In genomic region chr12:69360655-69360996, GRCm38 (mm10) we compare ENCODE assay signal across 8 mouse cellular contexts. TPM values are rescaled to one million over a fixed set of nuclear protein-coding genes. Genes with fewer than 3 reads are reported as not detected.
DNase-seq lines count a peak whose midpoint lies in the region; ATAC-seq and TF ChIP-seq lines count a peak whose summit lies in the region.

No protein-coding gene starts in this region.

- ATAC-seq in limb, embryonic 11.5 days (ENCODE audit: insufficient number of reproducible peaks, low FRiP score, low TSS enrichment, low read depth), result no peak
- ATAC-seq in neural tube, embryonic 13.5 days (ENCODE audit: low read depth), result 0 out of 2 replicates have a peak, but pooled peaks have one; percentile 8

- H3K4me1 ChIP-seq in kidney, adult 2 months (ENCODE audit: control insufficient read depth, insufficient read depth, low read length), result peaks cover 4% of the 10 kb centered on the region; the same call in 1 of the 2 replicates
- H3K4me1 ChIP-seq in limb, embryonic 11.5 days (ENCODE audit: control insufficient read depth, insufficient read depth, low read length), result no peaks in the 10 kb centered on the region; the same call in 1 of the 2 replicates
- H3K4me1 ChIP-seq in neural tube, embryonic 13.5 days (replicated peaks), result peaks cover 33% of the 10 kb centered on the region

- H3K4me3 ChIP-seq in kidney, adult 2 months (ENCODE audit: insufficient read depth, low read depth, low read length), result no peak overlapping the region
- no peak overlapping the region for H3K4me3 ChIP-seq in limb, embryonic 11.5 days (ENCODE audit: low read depth, low read length)
- no peak overlapping the region for H3K4me3 ChIP-seq in neural tube, embryonic 13.5 days

- H3K27ac ChIP-seq in kidney, adult 2 months (ENCODE audit: insufficient read depth, low read depth, low read length), result no peak overlapping the region
- no peak overlapping the region for H3K27ac ChIP-seq in limb, embryonic 11.5 days (replicated peaks; ENCODE audit: low read depth, low read length)
- no peak overlapping the region for H3K27ac ChIP-seq in neural tube, embryonic 13.5 days (replicated peaks)

- H3K9me3 ChIP-seq in limb, embryonic 11.5 days (ENCODE audit: control insufficient read depth, low read length), result no peaks in the 10 kb centered on the region
- H3K9me3 ChIP-seq in neural tube, embryonic 13.5 days, result no peaks in the 10 kb centered on the region

- TF ChIP-seq POLR2A in kidney, adult 2 months (IDR thresholded peaks at IDR 0.05; ENCODE audit: low read depth, low read length), result no peak

- DNase-seq in kidney, adult 2 months, result peak; percentile 89
- no peak for DNase-seq in kidney, postnatal 10 days
- DNase-seq in MEL-GATA-1-ER (ENCODE audit: extremely low read depth, low read depth), result peak; percentile 82
- DNase-seq in cerebellum, adult 9-11 months, result peak; percentile 77
- DNase-seq in heart, postnatal 14 days, result peak; percentile 28 to 46
- DNase-seq in limb, embryonic 11.5 days (ENCODE audit: low spot score), result peak; percentile 53
- no peak for DNase-seq in urinary bladder, adult 2 months (ENCODE audit: low spot score)

- 8% methylated on average over 5 of the region's 5 CpGs for WGBS in kidney, adult 2 months
- WGBS in limb, embryonic 11.5 days, result 15% methylated on average over 5 of the region's 5 CpGs
- WGBS in neural tube, embryonic 13.5 days, result 16% methylated on average over 5 of the region's 5 CpGs

- intact Hi-C loops in heart, postnatal 14 days (cut with DNase I), result no loop called here

- H3K36me3 ChIP-seq in kidney, adult 2 months (ENCODE audit: control insufficient read depth, insufficient read depth, low read length), result no peaks in the 10 kb centered on the region
- H3K36me3 ChIP-seq in limb, embryonic 11.5 days (ENCODE audit: control insufficient read depth, insufficient read depth, low read length), result no peaks in the 10 kb centered on the region
- H3K36me3 ChIP-seq in neural tube, embryonic 13.5 days, result no peaks in the 10 kb centered on the region

- peak; percentile 32; the same call in 1 of the 2 replicates for TF ChIP-seq CTCF in kidney, adult 2 months (conservative IDR thresholded peaks at IDR 0.05; ENCODE audit: insufficient read depth, insufficient read length, low read depth, low read length)

- H3K27me3 ChIP-seq in kidney, adult 2 months (replicated peaks; ENCODE audit: control insufficient read depth, insufficient read depth, low read length), result no peaks in the 10 kb centered on the region
- H3K27me3 ChIP-seq in limb, embryonic 11.5 days (ENCODE audit: control insufficient read depth, insufficient read depth, low read length), result no peaks in the 10 kb centered on the region
- H3K27me3 ChIP-seq in neural tube, embryonic 13.5 days, result no peaks in the 10 kb centered on the region

- H3K4me2 ChIP-seq in limb, embryonic 11.5 days (ENCODE audit: low read depth, severe bottlenecking), result no peak overlapping the region
- H3K4me2 ChIP-seq in neural tube, embryonic 13.5 days, result no peak overlapping the region

- H3K9ac ChIP-seq in limb, embryonic 11.5 days (ENCODE audit: low read length), result no peak overlapping the region
- no peak overlapping the region for H3K9ac ChIP-seq in neural tube, embryonic 13.5 days

RNA-seq across cellular contexts. Expression of gene Nemf, which starts 3.7 kb away (rescaled TPM):
- 3.4 and 4.7 TPM in 2 replicates for polyA plus RNA-seq in kidney, adult 2 months (2012; rRNA removed)
- 10 to 100 TPM; 26.1 to 28.5 TPM for total RNA-seq in heart, postnatal 14 days (2021)
- 87.8 and 91.8 TPM in 2 replicates for polyA plus RNA-seq in limb, embryonic 11.5 days (2014; fragmentation: Nextera tagmentation; extraction: Ambion mirVana)
- 96.5 and 100 TPM in 2 replicates for polyA plus RNA-seq in neural tube, embryonic 13.5 days (2015; fragmentation: Nextera tagmentation; extraction: Ambion mirVana)
- polyA plus RNA-seq in urinary bladder, adult 2 months (2012; rRNA removed), result 28.8 and 32.1 TPM in 2 replicates

RNA-seq across cellular contexts. Expression of gene Arf6, which starts 11.3 kb away (rescaled TPM):
- 90.7 and 95.6 TPM in 2 replicates for polyA plus RNA-seq in kidney, adult 2 months (2012; rRNA removed)
- 10 to 100 TPM; 51.8 to 57.0 TPM for total RNA-seq in heart, postnatal 14 days (2021)
- 51.6 and 54.5 TPM in 2 replicates for polyA plus RNA-seq in limb, embryonic 11.5 days (2014; fragmentation: Nextera tagmentation; extraction: Ambion mirVana)
- polyA plus RNA-seq in neural tube, embryonic 13.5 days (2015; fragmentation: Nextera tagmentation; extraction: Ambion mirVana), result 32.6 and 34.5 TPM in 2 replicates
- 73.3 and 73.5 TPM in 2 replicates for polyA plus RNA-seq in urinary bladder, adult 2 months (2012; rRNA removed)

RNA-seq across cellular contexts. Expression of gene Gm9887, which starts 11.6 kb away (rescaled TPM):
- 0.94 and 1.4 TPM in 2 replicates for polyA plus RNA-seq in kidney, adult 2 months (2012; rRNA removed)
- total RNA-seq in heart, postnatal 14 days (2021), result 1 to 10 TPM in 1 of 2 experiments, not detected in 1; 1.1 TPM
- polyA plus RNA-seq in limb, embryonic 11.5 days (2014; fragmentation: Nextera tagmentation; extraction: Ambion mirVana), result 1.0 and 1.4 TPM in 2 replicates
- 0.71 and 1.3 TPM in 2 replicates for polyA plus RNA-seq in neural tube, embryonic 13.5 days (2015; fragmentation: Nextera tagmentation; extraction: Ambion mirVana)
- polyA plus RNA-seq in urinary bladder, adult 2 months (2012; rRNA removed), result 0.69 TPM in 2 replicates

Comparison
In these comparisons a context has a peak if more than half of its experiments do, and no peak if none do; other contexts are left out.
1. DNase-seq: peak in kidney, adult 2 months (single experiment), MEL-GATA-1-ER (single experiment), cerebellum, adult 9-11 months (single experiment), heart, postnatal 14 days (2 of 2) and limb, embryonic 11.5 days (single experiment); none in kidney, postnatal 10 days (single experiment) and urinary bladder, adult 2 months (single experiment).